Mouse (Mus musculus): Measurements from ENCODE around the gene Dync2li1. TPM values are rescaled to one million over a fixed set of nuclear protein-coding genes. Genes with fewer than 3 reads are reported as not detected.
A peak's percentile ranks its signal among the peaks of the same experiment; 100 is the strongest.

Dync2li1 gene
- polyA plus RNA-seq, 1 experiment from 2014 or later = 33.4 TPM

- no peak overlapping the region for H3K4me3 ChIP-seq (replicated peaks; ENCODE audit: low read length)
- ATAC-seq (ENCODE audit: low FRiP score) = no peak
- WGBS = 65% methylated on average over 6 of the region's 6 CpGs
Measured at GRCm38 (mm10) chr17:84696537-84696936, 70.2 kb downstream of the Dync2li1 start.

GRCm38 (mm10) chr17:84698727-84699126, 72.4 kb downstream of the Dync2li1 start:
- H3K27me3 ChIP-seq (ENCODE audit: control insufficient read depth, insufficient read depth, low read length) = no peaks in the 10 kb centered on the region
- no peak overlapping the region for H3K4me2 ChIP-seq (replicated peaks)
- H3K9me3 ChIP-seq (ENCODE audit: control insufficient read depth, low read length) = no peaks in the 10 kb centered on the region
- 0 out of 2 replicates have a peak, but pooled peaks cover 4% of the 10 kb centered on the region for H3K4me1 ChIP-seq (replicated peaks; ENCODE audit: control insufficient read depth, insufficient read depth, low read length)
- DNase-seq (ENCODE audit: low spot score) (peak; percentile 83), ATAC-seq (ENCODE audit: low FRiP score) (peak; percentile 69; the same call in 1 of the 2 replicates)
- no peak overlapping the region for H3K9ac ChIP-seq
- WGBS = 24% methylated on average over 5 of the region's 5 CpGs
- no peak overlapping the region for H3K27ac ChIP-seq
- H3K4me3 ChIP-seq (replicated peaks; ENCODE audit: low read length) = no peak overlapping the region
- H3K36me3 ChIP-seq (replicated peaks; ENCODE audit: control insufficient read depth, insufficient read depth) = no peaks in the 10 kb centered on the region

More at GRCm38 (mm10) chr17:84696537-84696936, 70.2 kb downstream of the Dync2li1 start:
- no peaks in the 10 kb centered on the region for H3K4me1 ChIP-seq (replicated peaks; ENCODE audit: control insufficient read depth, insufficient read depth, low read length)
- no peak overlapping the region for H3K4me2 ChIP-seq (replicated peaks)
- no peak for DNase-seq (ENCODE audit: low spot score)
- H3K27ac ChIP-seq = no peak overlapping the region
- H3K9me3 ChIP-seq (ENCODE audit: control insufficient read depth, low read length) = no peaks in the 10 kb centered on the region
- no peak overlapping the region for H3K9ac ChIP-seq
- H3K36me3 ChIP-seq (replicated peaks; ENCODE audit: control insufficient read depth, insufficient read depth) = no peaks in the 10 kb centered on the region
- H3K27me3 ChIP-seq (ENCODE audit: control insufficient read depth, insufficient read depth, low read length) = no peaks in the 10 kb centered on the region

Other genes starting within 250 kb of the Dync2li1 start
- gene Thada, start 160.3 kb upstream of the Dync2li1 start, polyA plus RNA-seq (2014; fragmentation: Nextera tagmentation; extraction: Ambion mirVana) = 7.6 and 9.0 TPM in 2 replicates
- gene Plekhh2, start 114.6 kb upstream of the Dync2li1 start, polyA plus RNA-seq (2014; fragmentation: Nextera tagmentation; extraction: Ambion mirVana) = 2.5 and 2.6 TPM in 2 replicates
- 0.08 and 0.09 TPM in 2 replicates for gene Abcg8, start 49.8 kb downstream of the Dync2li1 start, polyA plus RNA-seq (2014; fragmentation: Nextera tagmentation; extraction: Ambion mirVana)
- gene Abcg5, start 56.5 kb downstream of the Dync2li1 start, polyA plus RNA-seq (2014; fragmentation: Nextera tagmentation; extraction: Ambion mirVana) = 2.6 and 5.9 TPM in 2 replicates
- gene Lrpprc, start 164.3 kb downstream of the Dync2li1 start, polyA plus RNA-seq (2014; fragmentation: Nextera tagmentation; extraction: Ambion mirVana) = 50.7 and 51.1 TPM in 2 replicates